Comparison of ENCODE assay signal across 9 mouse cellular contexts in genomic region chrX:142679502-142680250, GRCm38 (mm10). TPM values are rescaled to one million over a fixed set of nuclear protein-coding genes. Genes with fewer than 3 reads are reported as not detected.
DNase-seq lines count a peak whose midpoint lies in the region; ATAC-seq and TF ChIP-seq lines count a peak whose summit lies in the region.
"Had no signal": no experiment of that assay in that cellular context is flagged by ENCODE, and none has a peak within 500 bp of the region (broad histone marks: within the 10 kb centered on the region; RNA-seq: fewer than 3 reads in every experiment).

No protein-coding gene starts in this region.

- ATAC-seq in lung, postnatal 0 days, result no peak
- no peak for ATAC-seq in embryonic facial prominence, embryonic 14.5 days (ENCODE audit: low read depth)
- ATAC-seq in limb, embryonic 12.5 days (ENCODE audit: insufficient number of reproducible peaks, insufficient read depth, low FRiP score, low TSS enrichment, low read depth), result no peak
- no peak for ATAC-seq in megakaryocyte-erythroid progenitor cell, adult 5-6 weeks (replicated peaks; ENCODE audit: low FRiP score, low TSS enrichment, poor library complexity, severe bottlenecking)

- H3K4me2 ChIP-seq in lung, postnatal 0 days (replicated peaks; ENCODE audit: low read depth, low read length), result peak overlapping the region; percentile 54
- peak overlapping the region; percentile 70 for H3K4me2 ChIP-seq in embryonic facial prominence, embryonic 14.5 days (ENCODE audit: low read depth, low read length)
- H3K4me2 ChIP-seq in limb, embryonic 12.5 days, result peak overlapping the region; percentile 82

- no peak overlapping the region for H3K4me3 ChIP-seq in lung, postnatal 0 days (ENCODE audit: low read depth, low read length)
- H3K4me3 ChIP-seq in lung, adult 2 months (replicated peaks; ENCODE audit: extremely low read depth, low read depth, low read length), result no peak overlapping the region
- H3K4me3 ChIP-seq in embryonic facial prominence, embryonic 14.5 days (ENCODE audit: low read depth, low read length), result peak overlapping the region; percentile 55; the same call in 1 of the 2 replicates
- peak overlapping the region; percentile 56; the same call in 1 of the 2 replicates for H3K4me3 ChIP-seq in limb, embryonic 12.5 days (replicated peaks)
- peak overlapping the region; percentile 100 for H3K4me3 ChIP-seq in small intestine, adult 2 months (ENCODE audit: low read depth, low read length)

- H3K9me3 ChIP-seq in lung, postnatal 0 days (ENCODE audit: low read length), result no peaks in the 10 kb centered on the region
- no peaks in the 10 kb centered on the region for H3K9me3 ChIP-seq in embryonic facial prominence, embryonic 14.5 days (ENCODE audit: control insufficient read depth, low read length)
- no peaks in the 10 kb centered on the region for H3K9me3 ChIP-seq in limb, embryonic 12.5 days

- no peak for TF ChIP-seq CTCF in lung, postnatal 0 days (IDR thresholded peaks at IDR 0.05)
- no peak for TF ChIP-seq CTCF in lung, adult 2 months (IDR thresholded peaks at IDR 0.05; ENCODE audit: insufficient read depth, low read length)
- TF ChIP-seq CTCF in small intestine, adult 2 months (IDR thresholded peaks at IDR 0.05; ENCODE audit: extremely low read depth, insufficient read length, insufficient replicate concordance, low read depth, low read length), result no peak

- H3K36me3 ChIP-seq in lung, postnatal 0 days (ENCODE audit: insufficient read depth, low read length), result no peaks in the 10 kb centered on the region
- 0 out of 2 replicates have a peak, but pooled peaks cover 4% of the 10 kb centered on the region for H3K36me3 ChIP-seq in embryonic facial prominence, embryonic 14.5 days (ENCODE audit: control insufficient read depth, insufficient read depth, low read length)
- no peaks in the 10 kb centered on the region for H3K36me3 ChIP-seq in limb, embryonic 12.5 days
- H3K36me3 ChIP-seq in small intestine, adult 2 months (ENCODE audit: control insufficient read depth, insufficient read depth, low read length), result no peaks in the 10 kb centered on the region

- no peaks in the 10 kb centered on the region for H3K27me3 ChIP-seq in lung, postnatal 0 days (replicated peaks; ENCODE audit: insufficient read depth, low read length)
- H3K27me3 ChIP-seq in embryonic facial prominence, embryonic 14.5 days (replicated peaks; ENCODE audit: control insufficient read depth, insufficient read depth, low read length), result peaks cover 16% of the 10 kb centered on the region; the same call in 1 of the 2 replicates
- H3K27me3 ChIP-seq in limb, embryonic 12.5 days, result peaks cover 58% of the 10 kb centered on the region
- H3K27me3 ChIP-seq in small intestine, adult 2 months (ENCODE audit: control insufficient read depth, insufficient read depth, low read length), result no peaks in the 10 kb centered on the region

- DNase-seq in lung, postnatal 0 days (ENCODE audit: low spot score), result no peak
- no peak for DNase-seq in lung, adult 2 months
- DNase-seq in embryonic facial prominence, embryonic 14.5 days (ENCODE audit: low spot score), result no peak
- DNase-seq in cerebellum, adult 9-11 months, result no peak
- DNase-seq in T-cell, adult 2 months (ENCODE audit: low spot score), result no peak
- DNase-seq: right cerebral cortex, postnatal 25 days had no signal

- TF ChIP-seq POLR2A in lung, adult 2 months (IDR thresholded peaks at IDR 0.05; ENCODE audit: borderline replicate concordance, extremely low read depth, low read depth, low read length), result no peak
- no peak for TF ChIP-seq POLR2A in small intestine, adult 2 months (IDR thresholded peaks at IDR 0.05; ENCODE audit: low read depth, low read length)

- peak overlapping the region; percentile 84; the same call in 1 of the 2 replicates for H3K27ac ChIP-seq in lung, postnatal 0 days (ENCODE audit: low read length)
- peak overlapping the region; percentile 87 for H3K27ac ChIP-seq in embryonic facial prominence, embryonic 14.5 days (replicated peaks; ENCODE audit: low read depth, low read length)
- H3K27ac ChIP-seq in limb, embryonic 12.5 days, result peak overlapping the region; percentile 95
- no peak overlapping the region for H3K27ac ChIP-seq in small intestine, adult 2 months (ENCODE audit: insufficient read depth, low read depth, low read length)

- WGBS in lung, postnatal 0 days, result 42% methylated on average over 11 of the region's 11 CpGs
- 47% methylated on average over 11 of the region's 11 CpGs for WGBS in lung, adult 2 months
- 43% methylated on average over 11 of the region's 11 CpGs for WGBS in embryonic facial prominence, embryonic 14.5 days
- 42% methylated on average over 11 of the region's 11 CpGs for WGBS in limb, embryonic 12.5 days
- WGBS in small intestine, adult 2 months, result 58% methylated on average over 11 of the region's 11 CpGs

- no peak overlapping the region for H3K9ac ChIP-seq in lung, postnatal 0 days (replicated peaks; ENCODE audit: low read depth)
- peak overlapping the region; percentile 57; the same call in 1 of the 2 replicates for H3K9ac ChIP-seq in embryonic facial prominence, embryonic 14.5 days (ENCODE audit: low read depth, low read length)
- no peak overlapping the region for H3K9ac ChIP-seq in limb, embryonic 12.5 days (replicated peaks)

- no peak for TF ChIP-seq EP300 in lung, postnatal 0 days (IDR thresholded peaks at IDR 0.05)

- H3K4me1 ChIP-seq in lung, postnatal 0 days (ENCODE audit: insufficient read depth, low read depth, low read length), result no peaks in the 10 kb centered on the region
- no peaks in the 10 kb centered on the region; the same call in 1 of the 2 replicates for H3K4me1 ChIP-seq in lung, adult 2 months (ENCODE audit: control insufficient read depth, insufficient read depth, low read length)
- H3K4me1 ChIP-seq in embryonic facial prominence, embryonic 14.5 days (ENCODE audit: control insufficient read depth, insufficient read depth, low read length), result no peaks in the 10 kb centered on the region
- H3K4me1 ChIP-seq in limb, embryonic 12.5 days (replicated peaks), result peaks cover 24% of the 10 kb centered on the region; the same call in 1 of the 2 replicates
- peaks cover 12% of the 10 kb centered on the region for H3K4me1 ChIP-seq in small intestine, adult 2 months (ENCODE audit: control insufficient read depth, insufficient read depth, insufficient read length, low read length)

RNA-seq across cellular contexts. Expression of gene Tmem164, which starts 1.5 kb away (rescaled TPM):
- 47.4 and 48.4 TPM in 2 replicates for polyA plus RNA-seq in lung, postnatal 0 days (2015; fragmentation: Nextera tagmentation; extraction: Ambion mirVana)
- polyA plus RNA-seq in lung, adult 2 months (2012; rRNA removed), result 34.3 and 42.1 TPM in 2 replicates
- polyA plus RNA-seq in embryonic facial prominence, embryonic 14.5 days (2014; fragmentation: Nextera tagmentation; extraction: Ambion mirVana), result 31.8 and 34.7 TPM in 2 replicates
- polyA plus RNA-seq in limb, embryonic 12.5 days (2016; fragmentation: Nextera tagmentation; extraction: Ambion mirVana), result 70.4 and 70.5 TPM in 2 replicates
- 8.5 and 12.4 TPM in 2 replicates for polyA plus RNA-seq in small intestine, adult 2 months (2012; rRNA removed)
- 44.4 and 58.5 TPM in 2 replicates for total RNA-seq in megakaryocyte-erythroid progenitor cell, adult 5-6 weeks (2014; fragmentation: Nextera tagmentation)
- 35.3 and 39.9 TPM in 2 replicates for total RNA-seq in megakaryocyte-erythroid progenitor cell, adult 5-6 weeks (2017)

Comparison
In these comparisons a context has a peak if more than half of its experiments do, and no peak if none do; other contexts are left out.
1. H3K4me3 ChIP-seq: peak in embryonic facial prominence, embryonic 14.5 days (single experiment), limb, embryonic 12.5 days (single experiment) and small intestine, adult 2 months (single experiment); none in lung, postnatal 0 days (single experiment) and lung, adult 2 months (single experiment).
2. Peak in every context shown above with its lines, with median percentiles within 50 percentile points of each other: H3K4me2 ChIP-seq.